Mouse (Mus musculus) stomach, embryonic 14.5 days (tissue): ENCODE measurements around the gene Fam83d. TPM values are rescaled to one million over a fixed set of nuclear protein-coding genes. Genes with fewer than 3 reads are reported as not detected.

Source experiments
- ATAC-seq: fragments of 200-750 bp; cut with Nextera tagmentation; 2 replicates; pipeline ENCODE4 v1.8.0; 2017; ENCODE audit warnings: low read depth, moderate TSS enrichment; ENCODE audit not compliant: insufficient number of reproducible peaks, insufficient read depth, low FRiP score
- H3K27ac ChIP-seq: fragments of 300-500 bp; sonication (generic); 2 replicates; pipeline ENCODE4 v1.5.1; 2014; ENCODE audit warnings: mild to moderate bottlenecking, low read length, moderate library complexity, mixed read lengths
- H3K27me3 ChIP-seq: fragments of 300-500 bp; sonication (generic); 2 replicates; pipeline ENCODE4 v1.6.1; 2014; ENCODE audit warnings: low read length, control low read depth, mixed read lengths; ENCODE audit not compliant: control insufficient read depth, insufficient read depth
- H3K36me3 ChIP-seq: fragments of 300-500 bp; sonication (generic); 2 replicates; pipeline ENCODE4 v1.6.1; 2014; ENCODE audit warnings: mild to moderate bottlenecking, control low read depth, low read length, moderate library complexity, mixed read lengths; ENCODE audit not compliant: control insufficient read depth, insufficient read depth
- H3K4me1 ChIP-seq: fragments of 300-500 bp; sonication (generic); 2 replicates; pipeline ENCODE4 v1.6.1; 2014; ENCODE audit warnings: low read length, control low read depth, mixed read lengths; ENCODE audit not compliant: control insufficient read depth, insufficient read depth
- H3K4me2 ChIP-seq: fragments of 300-500 bp; sonication (generic); replicated peaks from 2 replicates; pipeline ENCODE4 v1.6.1; 2014; ENCODE audit warnings: low read depth, low read length, control low read depth
- H3K4me3 ChIP-seq: fragments of 300-500 bp; sonication (generic); 2 replicates; pipeline ENCODE4 v1.5.1; 2014; ENCODE audit warnings: low read depth, low read length, control low read depth
- H3K9ac ChIP-seq: fragments of 300-500 bp; sonication (generic); replicated peaks from 2 replicates; pipeline ENCODE4 v1.6.1; 2014; ENCODE audit warnings: low read depth, mild to moderate bottlenecking, control low read depth, low read length, moderate library complexity, mixed read lengths
- H3K9me3 ChIP-seq: fragments of 300-500 bp; sonication (generic); 2 replicates; pipeline ENCODE4 v1.6.1; 2016; ENCODE audit warnings: low read depth, low read length, control low read depth; ENCODE audit not compliant: control insufficient read depth
- WGBS: fragments of 180-500 bp; shearing (Covaris S2); extraction: QIAGEN DNeasy Blood & Tissue Kit; methylation state at CpG from one replicate; pipeline ENCODE4 v1.1.7; 2014; 5-methylcytosine and 5-hydroxymethylcytosine counted together
- polyA plus RNA-seq: library from polyadenylated mRNA; unstranded; fragments of >200 nt; fragmentation: Nextera tagmentation; extraction: Ambion mirVana; gene quantifications from 2 replicates; pipeline ENCODE4 v1.2.1, GENCODE M21; 2014

Fam83d gene
- polyA plus RNA-seq, 1 experiment from 2014 or later = 46.3 TPM

DNA sequence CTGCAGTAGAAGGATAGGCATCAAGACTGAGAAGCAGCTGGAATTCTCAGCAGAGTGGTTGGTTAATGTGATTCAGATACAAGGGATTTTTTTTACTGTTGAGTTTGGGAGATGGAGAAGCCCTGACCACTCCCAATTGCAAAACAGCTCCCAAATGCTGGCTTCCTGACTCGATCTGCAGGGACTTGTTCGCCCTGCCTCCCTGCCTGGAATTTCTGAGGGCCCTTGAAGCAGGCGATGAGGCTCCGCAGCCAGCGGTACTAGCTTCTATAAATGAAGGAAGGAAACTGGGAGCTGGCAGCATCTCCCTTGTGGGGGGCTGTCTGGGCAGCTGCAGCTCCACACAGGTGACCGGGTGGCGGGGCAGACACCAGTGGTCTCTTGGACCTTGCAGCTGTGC, 10.5 kb downstream of the Fam83d start:
- Histone ChIP-seq H3K4me2 (no peak overlapping the region), H3K36me3 (peaks cover 26% of the 10 kb centered on the region), H3K9ac (no peak overlapping the region), H3K27me3 (no peaks in the 10 kb centered on the region), H3K4me3 (no peak overlapping the region), H3K9me3 (no peaks in the 10 kb centered on the region), H3K4me1 (peaks cover 20% of the 10 kb centered on the region), H3K27ac (no peak overlapping the region)
- ATAC-seq = no peak
- 63% methylated on average over 7 of the region's 7 CpGs for WGBS

DNA sequence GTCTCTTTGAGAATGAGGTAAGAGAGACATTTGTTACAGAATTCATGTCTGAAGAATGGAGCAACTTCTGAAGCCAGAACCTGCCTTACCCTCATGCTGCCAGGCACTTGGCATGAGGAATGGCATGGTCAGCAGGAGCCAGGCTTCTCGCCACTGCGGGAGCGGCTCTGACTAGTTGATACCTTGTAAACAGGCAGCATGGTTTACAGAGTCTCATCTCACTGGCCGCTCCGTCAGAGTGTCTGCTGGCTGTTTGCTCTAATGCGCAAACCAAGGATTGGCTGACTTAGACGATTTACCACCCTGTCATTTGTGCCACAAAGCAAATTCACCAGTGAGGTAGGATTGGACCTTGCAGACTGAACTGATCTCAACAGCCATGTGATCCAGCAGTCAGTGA, 13.2 kb downstream of the Fam83d start:
- Histone ChIP-seq H3K27me3 (no peaks in the 10 kb centered on the region), H3K4me2 (no peak overlapping the region), H3K36me3 (peaks cover 50% of the 10 kb centered on the region), H3K9me3 (no peaks in the 10 kb centered on the region), H3K4me1 (peaks cover 13% of the 10 kb centered on the region), H3K27ac (no peak overlapping the region), H3K4me3 (no peak overlapping the region), H3K9ac (no peak overlapping the region)
- ATAC-seq = no peak
- WGBS = 92% methylated on average over 7 of the region's 7 CpGs

DNA sequence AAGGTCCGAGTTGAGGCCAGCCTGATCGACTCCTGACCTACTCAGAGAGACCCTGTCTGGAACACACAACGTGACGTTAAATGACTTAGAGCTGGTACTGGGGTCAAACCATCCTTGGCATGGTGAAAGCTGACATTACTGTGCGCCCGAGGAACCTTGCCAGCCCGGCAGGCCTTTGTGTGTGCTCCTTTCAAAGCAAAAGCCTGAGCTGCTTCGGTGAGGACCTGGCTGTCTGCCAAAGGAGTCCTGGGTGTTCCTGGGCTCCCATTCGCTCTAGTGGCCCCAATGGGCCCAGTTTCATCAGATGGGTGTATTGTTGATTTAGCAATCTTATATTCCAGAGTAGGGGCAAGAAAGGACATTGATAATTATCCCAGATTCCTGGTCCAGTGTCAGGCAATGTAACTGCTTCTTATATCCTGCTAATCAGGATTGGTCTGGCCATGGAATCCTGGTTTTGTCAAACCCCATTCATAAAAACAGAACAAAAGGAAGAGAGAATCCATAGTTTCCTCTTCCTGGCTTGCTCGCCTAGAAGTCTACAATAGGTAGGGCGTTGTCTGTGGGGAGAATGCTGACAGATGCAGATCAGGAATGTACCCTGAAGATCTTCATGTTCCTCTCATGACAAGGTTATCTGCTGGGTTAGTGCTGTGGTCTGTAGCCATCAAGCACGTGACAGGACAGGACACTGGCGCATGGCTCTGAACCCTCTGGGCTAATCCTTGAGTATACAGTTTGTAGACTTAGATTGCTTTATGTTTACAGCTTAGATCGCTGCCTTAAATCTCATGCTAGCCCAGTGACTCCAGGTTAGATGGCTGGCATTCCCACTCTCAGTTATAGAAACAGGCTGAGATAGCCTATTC, 19.3 kb downstream of the Fam83d start:
- Histone ChIP-seq H3K9ac (no peak overlapping the region), H3K4me2 (no peak overlapping the region), H3K27ac (no peak overlapping the region), H3K27me3 (no peaks in the 10 kb centered on the region), H3K4me1 (no peaks in the 10 kb centered on the region), H3K36me3 (peaks cover 27% of the 10 kb centered on the region), H3K9me3 (no peaks in the 10 kb centered on the region), H3K4me3 (no peak overlapping the region)
- 79% methylated on average over 14 of the region's 14 CpGs for WGBS
- ATAC-seq = no peak

DNA sequence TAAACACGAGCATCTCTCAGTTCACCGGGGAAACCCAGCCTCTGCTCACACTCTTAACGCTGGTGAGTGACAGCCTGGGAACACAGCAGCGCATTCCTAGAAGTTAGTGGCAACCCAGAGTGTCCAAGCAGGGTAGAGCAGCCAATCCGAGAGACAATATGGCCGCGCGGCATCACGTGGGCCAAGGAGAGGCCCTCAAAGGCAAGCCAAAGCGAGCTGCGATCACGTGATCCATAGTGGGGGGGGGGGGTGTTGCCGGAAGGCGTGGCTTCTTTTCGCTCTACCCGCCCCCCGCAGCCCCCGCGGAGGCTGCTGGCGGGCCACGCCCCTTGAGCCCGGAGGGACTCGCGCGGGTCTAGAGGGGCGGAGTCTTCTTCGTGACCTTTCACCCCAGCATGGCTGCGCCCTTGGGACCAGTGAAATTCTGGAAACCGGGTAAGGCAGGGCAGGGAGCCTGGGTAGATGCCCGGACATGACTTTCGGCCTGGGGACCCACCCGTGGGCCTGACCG, 26.7 kb downstream of the Fam83d start, which contains the start of gene Dhx35:
Gene Dhx35, plus strand, starts transcription at position 314 of the 511 bp plus-strand sequence.
- Histone ChIP-seq H3K9me3 (no peaks in the 10 kb centered on the region), H3K9ac (peak within 1 kb of the TSS; percentile 54), H3K36me3 (no peaks in the 10 kb centered on the region), H3K27ac (peak within 1 kb of the TSS; percentile 67; the same call in 1 of the 2 replicates), H3K4me2 (peak within 1 kb of the TSS; percentile 82), H3K4me3 (peak within 1 kb of the TSS; percentile 79), H3K4me1 (0 out of 2 replicates have a peak, but pooled peaks cover 8% of the 10 kb centered on the region), H3K27me3 (no peaks in the 10 kb centered on the region)
- peak; percentile 99 for ATAC-seq
- 0% methylated on average over 33 of the region's 33 CpGs for WGBS

DNA sequence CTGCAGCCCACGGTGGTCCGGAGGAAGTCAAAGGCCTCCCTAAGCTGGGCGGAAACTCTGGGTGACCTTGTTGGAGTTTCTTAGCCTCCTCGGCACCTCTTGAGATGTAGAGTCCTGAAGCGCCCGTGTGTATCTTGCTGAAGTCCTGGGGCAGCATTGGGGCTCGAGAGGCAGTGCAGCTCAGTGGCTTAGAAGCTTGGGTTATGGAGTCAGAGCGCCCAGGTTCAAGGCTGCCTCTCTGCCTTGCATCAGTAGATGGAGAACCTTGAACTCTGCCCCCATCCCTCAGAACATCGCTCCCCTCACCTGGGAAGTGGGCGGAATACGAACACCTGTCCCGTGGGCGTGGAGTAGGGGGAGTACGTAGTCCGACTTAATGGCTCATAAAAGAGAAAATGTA, 27.1 kb downstream of the Fam83d start:
- H3K4me1 ChIP-seq = 0 out of 2 replicates have a peak, but pooled peaks cover 8% of the 10 kb centered on the region
- no peaks in the 10 kb centered on the region for H3K9me3 ChIP-seq
- ATAC-seq = peak; percentile 54
- peak overlapping the region; percentile 79 for H3K4me3 ChIP-seq
- H3K36me3 ChIP-seq = no peaks in the 10 kb centered on the region
- peak overlapping the region; percentile 54 for H3K9ac ChIP-seq
- peak overlapping the region; percentile 58; the same call in 1 of the 2 replicates for H3K27ac ChIP-seq
- 8% methylated on average over 15 of the region's 15 CpGs for WGBS
- peak overlapping the region; percentile 82 for H3K4me2 ChIP-seq
- H3K27me3 ChIP-seq = no peaks in the 10 kb centered on the region

DNA sequence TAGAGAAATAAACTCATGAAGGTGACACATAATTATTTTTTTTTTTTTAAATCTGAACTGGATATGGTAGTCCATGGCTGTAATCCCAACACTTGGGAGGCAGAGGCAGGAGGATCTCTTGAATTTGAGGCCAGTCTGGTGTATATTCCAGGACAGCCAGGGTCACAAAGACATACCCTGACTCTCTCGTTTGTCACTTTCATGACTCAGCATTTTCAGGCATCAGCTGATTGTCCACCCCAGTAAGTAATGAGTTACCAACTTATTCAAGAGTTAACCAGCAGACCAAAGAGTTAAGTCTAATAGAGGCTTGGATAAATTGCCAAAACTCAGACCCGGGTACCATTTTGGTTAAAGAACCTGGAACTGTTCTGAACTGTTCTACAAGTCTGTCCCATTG, 28.0 kb downstream of the Fam83d start:
- Histone ChIP-seq H3K9me3 (no peaks in the 10 kb centered on the region), H3K27ac (no peak overlapping the region), H3K36me3 (no peaks in the 10 kb centered on the region), H3K9ac (no peak overlapping the region), H3K27me3 (no peaks in the 10 kb centered on the region), H3K4me1 (0 out of 2 replicates have a peak, but pooled peaks cover 8% of the 10 kb centered on the region), H3K4me2 (no peak overlapping the region), H3K4me3 (no peak overlapping the region)
- WGBS = 84% methylated on average over 2 of the region's 2 CpGs
- ATAC-seq = no peak

DNA sequence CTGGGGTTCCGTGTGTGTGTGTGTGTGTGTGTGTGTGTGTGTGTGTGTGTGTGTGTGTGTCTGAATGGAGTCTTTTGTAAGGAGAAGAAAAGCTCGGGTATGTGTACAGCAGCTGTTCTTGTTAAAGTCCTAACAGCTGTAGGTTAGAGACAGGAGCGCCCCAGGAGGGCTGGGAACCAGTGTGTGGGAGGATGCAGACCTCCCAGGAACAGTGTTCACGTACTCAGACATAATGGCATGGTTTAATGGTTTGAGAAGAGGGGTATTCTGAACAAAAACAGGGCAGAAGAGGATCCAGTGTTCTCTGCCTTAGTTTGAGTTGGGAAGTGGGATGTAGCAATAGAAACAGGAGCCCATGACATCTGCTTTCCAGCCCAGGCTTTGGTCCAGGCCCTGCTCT, 31.4 kb downstream of the Fam83d start:
- Histone ChIP-seq H3K9me3 (no peaks in the 10 kb centered on the region), H3K27ac (no peak overlapping the region), H3K27me3 (no peaks in the 10 kb centered on the region), H3K9ac (no peak overlapping the region), H3K4me3 (no peak overlapping the region), H3K4me2 (no peak overlapping the region), H3K4me1 (0 out of 2 replicates have a peak, but pooled peaks cover 3% of the 10 kb centered on the region), H3K36me3 (peaks cover 9% of the 10 kb centered on the region; the same call in 1 of the 2 replicates)
- ATAC-seq = no peak
- 58% methylated on average over 4 of the region's 4 CpGs for WGBS

DNA sequence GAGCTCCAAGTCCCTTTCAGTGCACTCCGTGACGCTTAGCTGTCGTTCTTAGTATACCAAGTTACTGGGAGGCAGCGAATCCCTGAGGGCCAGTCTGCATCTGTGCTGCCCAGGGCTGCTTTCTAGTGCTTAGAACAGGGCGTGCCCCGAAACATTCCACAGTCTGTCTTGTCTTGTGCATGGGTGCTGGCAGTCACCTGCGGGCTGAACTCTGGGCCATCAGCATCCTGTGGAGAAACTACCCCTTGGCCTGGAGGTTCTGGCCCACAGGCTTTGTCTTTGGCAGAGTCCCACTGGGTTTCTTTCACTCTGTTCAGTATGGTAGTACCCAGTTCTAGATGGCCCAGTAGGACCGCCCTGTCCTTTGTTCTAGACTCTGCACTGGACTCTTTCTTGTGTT, 32.9 kb downstream of the Fam83d start:
- ATAC-seq = no peak
- no peak overlapping the region for H3K27ac ChIP-seq
- no peaks in the 10 kb centered on the region for H3K27me3 ChIP-seq
- H3K4me2 ChIP-seq = no peak overlapping the region
- no peaks in the 10 kb centered on the region for H3K4me1 ChIP-seq
- no peaks in the 10 kb centered on the region for H3K9me3 ChIP-seq
- no peak overlapping the region for H3K4me3 ChIP-seq
- WGBS = 93% methylated on average over 8 of the region's 8 CpGs
- H3K9ac ChIP-seq = no peak overlapping the region
- H3K36me3 ChIP-seq = peaks cover 9% of the 10 kb centered on the region; the same call in 1 of the 2 replicates
